Mouse (Mus musculus) liver, postnatal 0 days (tissue): ENCODE measurements around the gene Ccrl2.

Experiments used
- CTCF ChIP-seq: sonication (generic); IDR thresholded peaks from 2 replicates; pipeline ENCODE4 v1.5.1; 2016; ENCODE audit warnings: antibody characterized with exemption, low read depth
- EP300 ChIP-seq: IDR thresholded peaks from 2 replicates; pipeline ENCODE4 v1.6.1; 2016; ENCODE audit warnings: antibody characterized with exemption, low read depth, mild to moderate bottlenecking

- TF ChIP-seq EP300 (no peak), CTCF (0 out of 2 replicates have a peak, but pooled peaks have one; percentile 5)
These were observed 10.1 kb downstream of the Ccrl2 start for GRCm38 (mm10) chr9:111047266-111047665.
